Mouse (Mus musculus): ENCODE data around the gene Kctd6. TPM values are rescaled to one million over a fixed set of nuclear protein-coding genes. Genes with fewer than 3 reads are reported as not detected.
"Not testable (repeated sequence)": the region's sequence is repeated elsewhere in the genome, so short reads cannot be mapped to it uniquely, and the experiment has no call there.

The Kctd6 gene
- total RNA-seq (2017): 4.7 to 13.6 TPM (median 13.4 TPM) in 3 replicates

GRCm38 (mm10) chr14:8213803-8214224 is at the start of gene Kctd6:
Gene Kctd6 (plus strand): TSS chr14:8214140.
- ATAC-seq (replicated peaks; ENCODE audit: insufficient number of reproducible peaks, low FRiP score, low TSS enrichment, poor library complexity, severe bottlenecking): peak; percentile 96

DNA sequence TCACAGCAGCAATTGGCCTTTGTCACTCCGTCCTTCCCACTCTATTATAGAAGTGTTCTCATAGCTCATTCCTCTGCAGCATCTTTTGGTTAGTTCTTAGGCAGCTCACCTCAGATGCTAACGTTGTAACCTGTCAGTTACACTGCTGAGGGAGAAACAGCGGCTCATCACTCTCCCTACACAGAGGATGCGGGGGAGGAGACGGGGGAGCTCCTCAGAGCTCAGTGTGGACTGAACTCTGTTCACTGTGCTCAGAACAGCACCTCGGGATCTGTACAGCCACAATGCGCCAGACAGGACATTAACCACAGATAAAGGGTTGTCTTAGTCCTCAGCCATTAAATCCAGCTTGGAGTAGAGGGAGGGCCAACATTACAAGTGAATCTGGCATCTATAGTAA is 49.5 kb upstream of the Kctd6 start:
- no peak for ATAC-seq (replicated peaks; ENCODE audit: insufficient number of reproducible peaks, low FRiP score, low TSS enrichment, poor library complexity, severe bottlenecking)

DNA sequence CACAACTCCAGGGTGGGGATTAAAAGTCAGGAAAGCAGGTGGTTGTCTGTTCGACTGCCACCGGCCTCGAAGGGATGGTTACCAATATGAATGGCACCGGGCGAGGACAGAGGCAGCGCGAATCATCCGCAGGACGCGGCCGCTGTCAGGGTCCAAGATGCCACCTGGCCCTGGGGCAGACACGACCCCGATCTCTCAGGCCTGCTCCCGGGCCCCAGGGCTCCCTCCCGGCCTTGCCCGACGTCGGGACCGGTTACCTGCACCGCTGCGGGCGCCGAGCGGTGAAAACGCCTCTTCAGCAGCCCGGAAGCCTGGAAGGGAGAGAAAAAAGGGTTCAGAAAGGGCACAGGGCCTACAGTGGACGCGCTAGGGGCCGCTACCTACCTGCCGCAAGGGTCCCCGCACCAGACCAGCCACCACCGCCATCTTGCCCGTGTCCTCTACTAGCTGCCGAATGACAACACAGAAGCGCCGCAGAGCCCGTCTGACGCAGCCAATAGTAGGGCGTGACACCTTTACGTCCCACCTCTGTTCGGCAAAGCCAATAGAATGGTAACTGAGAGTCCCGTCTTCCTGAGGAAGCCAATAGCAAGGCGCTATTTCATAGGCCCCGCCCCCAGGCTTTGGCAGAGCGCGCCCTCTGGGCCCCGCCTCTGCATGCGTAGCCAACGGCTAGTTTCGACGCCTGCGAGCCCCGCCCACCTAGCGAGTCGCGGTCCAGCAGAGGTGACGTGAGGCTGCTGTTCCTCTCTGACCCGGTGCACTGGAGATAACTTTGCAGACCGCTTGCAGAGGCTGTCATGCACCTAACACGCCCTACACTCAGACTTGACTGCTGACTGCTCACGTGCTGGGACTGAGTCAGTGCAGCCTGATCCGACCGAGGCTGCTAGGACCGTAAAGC is 41.2 kb upstream of the Kctd6 start, which contains the start of gene Pdhb:
Gene Pdhb, minus strand, starts transcription at position 519 of the 904 bp plus-strand sequence.
- peak; percentile 95 for ATAC-seq (replicated peaks; ENCODE audit: insufficient number of reproducible peaks, low FRiP score, low TSS enrichment, poor library complexity, severe bottlenecking)

GRCm38 (mm10) chr14:8173542-8174250 is 40.2 kb upstream of the Kctd6 start:
- not testable (repeated sequence) for ATAC-seq (replicated peaks; ENCODE audit: insufficient number of reproducible peaks, low FRiP score, low TSS enrichment, poor library complexity, severe bottlenecking)

GRCm38 (mm10) chr14:8174634-8175033 is 39.3 kb upstream of the Kctd6 start:
- ATAC-seq (replicated peaks; ENCODE audit: insufficient number of reproducible peaks, low FRiP score, low TSS enrichment, poor library complexity, severe bottlenecking): no peak

DNA sequence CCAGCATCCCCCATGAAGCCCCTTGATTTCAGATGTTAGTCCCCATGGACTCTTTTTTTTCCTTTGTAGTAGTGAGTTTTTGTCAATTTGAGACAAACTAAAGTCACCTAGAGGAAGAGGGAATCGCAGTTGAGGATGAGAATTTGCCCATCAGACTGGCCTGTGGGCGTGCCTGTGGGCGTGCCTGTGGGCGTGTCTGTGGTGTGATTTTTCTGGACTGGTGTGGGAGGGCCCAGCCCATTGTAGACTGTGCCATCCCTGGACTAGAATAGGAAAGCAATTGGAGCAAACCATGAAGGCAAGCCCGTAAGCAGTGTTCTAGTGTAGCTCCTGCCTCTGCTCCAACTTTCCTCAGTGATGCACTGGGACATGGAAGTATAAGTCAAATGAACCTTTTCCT is 37.7 kb upstream of the Kctd6 start:
- no peak for ATAC-seq (replicated peaks; ENCODE audit: insufficient number of reproducible peaks, low FRiP score, low TSS enrichment, poor library complexity, severe bottlenecking)

DNA sequence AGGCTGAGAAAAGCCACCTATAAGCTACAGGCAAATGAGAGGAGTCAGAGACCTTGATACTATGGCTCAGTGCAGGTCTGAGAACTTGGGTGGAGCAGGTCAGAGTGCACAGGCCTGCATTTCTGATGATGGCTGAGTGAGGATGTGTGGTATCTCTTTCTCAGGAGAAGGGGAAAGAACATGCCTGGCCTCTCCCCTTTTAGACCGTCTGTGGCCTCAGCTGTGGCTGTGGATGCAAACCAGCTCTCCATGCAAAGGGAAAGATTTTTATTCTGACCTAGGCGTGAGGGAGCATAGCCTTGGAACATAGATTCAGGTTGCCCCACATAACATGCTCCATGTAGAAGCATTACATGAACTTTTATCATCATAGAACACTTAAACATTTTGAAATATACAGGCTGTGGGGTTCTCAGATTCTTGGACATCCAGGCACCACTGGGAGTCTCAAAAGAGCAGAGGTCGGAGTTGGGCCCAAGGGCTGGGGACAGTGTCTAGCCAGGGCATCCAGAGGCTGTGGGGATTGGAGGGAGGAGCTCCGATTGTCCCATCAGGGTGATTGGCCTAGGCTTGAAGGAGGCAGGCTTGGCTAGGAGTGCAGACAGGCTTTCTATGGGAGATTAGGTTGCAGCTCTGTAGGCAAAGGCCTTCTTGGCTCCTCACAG is 33.4 kb upstream of the Kctd6 start:
- no peak for ATAC-seq (replicated peaks; ENCODE audit: insufficient number of reproducible peaks, low FRiP score, low TSS enrichment, poor library complexity, severe bottlenecking)

- no peak for ATAC-seq (replicated peaks; ENCODE audit: insufficient number of reproducible peaks, low FRiP score, low TSS enrichment, poor library complexity, severe bottlenecking)
These were observed 30.6 kb upstream of the Kctd6 start for GRCm38 (mm10) chr14:8183330-8183729.

DNA sequence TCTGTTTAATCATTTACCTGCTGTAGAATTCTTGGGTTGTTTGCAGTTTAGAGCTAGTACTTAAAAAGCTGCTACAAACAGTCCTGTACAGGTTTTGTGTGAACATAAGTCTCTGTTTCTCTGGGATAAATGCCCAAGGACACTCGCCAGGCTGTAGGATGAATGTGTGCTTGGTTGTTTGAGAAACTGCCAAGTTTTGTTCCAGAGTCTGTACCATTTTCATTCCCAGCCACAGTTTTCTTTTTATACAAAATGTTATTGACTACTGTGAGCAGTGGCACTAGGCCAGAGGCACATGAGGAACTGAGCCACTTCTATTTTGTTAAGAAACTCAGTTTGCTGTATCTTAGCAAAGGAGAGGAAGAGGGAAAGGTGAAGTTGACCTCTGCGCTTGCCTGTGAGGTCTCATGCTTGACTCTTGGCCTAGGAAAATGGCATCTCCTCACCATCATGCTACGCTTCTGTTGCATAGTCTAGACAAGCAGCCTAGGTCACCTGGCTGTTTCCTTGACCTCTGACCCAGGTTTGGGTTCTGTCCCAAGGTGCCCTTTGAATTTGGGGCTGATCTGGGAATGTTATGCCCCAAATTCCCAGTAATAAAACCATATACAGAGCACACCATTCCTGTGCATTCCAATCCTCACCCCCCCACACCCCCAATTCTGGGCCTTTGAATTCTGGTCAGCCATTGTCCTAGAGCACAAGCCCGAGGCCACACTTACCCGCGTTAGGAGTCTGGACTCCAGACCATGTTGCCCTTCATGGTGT is 27.5 kb upstream of the Kctd6 start:
- no peak for ATAC-seq (replicated peaks; ENCODE audit: insufficient number of reproducible peaks, low FRiP score, low TSS enrichment, poor library complexity, severe bottlenecking)

DNA sequence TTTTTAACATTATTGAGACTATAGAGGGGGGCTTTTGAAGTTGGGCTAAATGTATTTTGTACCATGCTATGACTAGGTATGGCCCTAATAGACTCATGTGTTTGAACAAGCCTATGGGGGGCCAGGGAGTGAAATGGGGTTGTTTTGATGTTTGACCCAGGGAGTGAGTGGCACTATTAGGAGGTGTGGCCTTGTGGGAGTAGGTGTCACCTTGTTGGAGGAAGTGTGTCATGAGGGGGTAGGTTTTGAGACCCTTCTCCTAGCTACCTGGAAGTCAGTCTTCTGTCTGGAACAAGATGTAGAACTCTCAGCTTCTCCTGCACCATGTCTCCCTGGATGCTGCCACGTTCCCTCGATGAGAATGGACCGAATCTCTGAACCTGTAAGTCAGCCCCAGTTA is 23.4 kb upstream of the Kctd6 start:
- ATAC-seq (replicated peaks; ENCODE audit: insufficient number of reproducible peaks, low FRiP score, low TSS enrichment, poor library complexity, severe bottlenecking): no peak

DNA sequence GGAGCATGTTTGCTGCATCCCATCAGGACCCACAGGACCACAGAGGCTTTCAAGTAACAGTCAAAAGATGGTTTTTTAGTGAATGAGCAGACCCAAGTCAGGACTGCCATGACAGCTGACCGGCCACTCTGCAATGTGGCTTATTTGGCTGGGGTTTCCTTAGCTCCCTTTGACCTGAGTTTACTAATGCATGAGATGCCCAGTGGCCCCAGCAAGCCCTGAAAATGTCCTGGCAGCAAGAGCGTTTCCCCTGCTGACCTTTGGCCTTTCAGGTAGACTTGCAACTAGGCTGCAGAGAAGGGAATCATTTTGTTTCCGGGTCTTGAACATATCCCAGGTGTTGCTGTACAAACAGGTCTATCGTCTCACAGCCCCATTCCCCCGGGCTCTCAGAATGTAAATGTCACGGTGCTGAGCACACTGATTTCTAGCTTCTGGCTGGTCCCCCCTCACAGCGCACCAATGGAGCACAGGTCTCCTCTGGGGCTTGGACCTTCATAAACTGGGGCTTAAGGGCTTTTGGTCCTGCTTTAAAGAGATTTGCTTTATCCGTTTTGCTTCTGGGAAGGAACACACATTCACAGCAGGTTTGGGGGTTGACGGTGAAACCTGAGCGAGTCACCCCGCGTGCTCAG is 22.5 kb upstream of the Kctd6 start:
- no peak for ATAC-seq (replicated peaks; ENCODE audit: insufficient number of reproducible peaks, low FRiP score, low TSS enrichment, poor library complexity, severe bottlenecking)

DNA sequence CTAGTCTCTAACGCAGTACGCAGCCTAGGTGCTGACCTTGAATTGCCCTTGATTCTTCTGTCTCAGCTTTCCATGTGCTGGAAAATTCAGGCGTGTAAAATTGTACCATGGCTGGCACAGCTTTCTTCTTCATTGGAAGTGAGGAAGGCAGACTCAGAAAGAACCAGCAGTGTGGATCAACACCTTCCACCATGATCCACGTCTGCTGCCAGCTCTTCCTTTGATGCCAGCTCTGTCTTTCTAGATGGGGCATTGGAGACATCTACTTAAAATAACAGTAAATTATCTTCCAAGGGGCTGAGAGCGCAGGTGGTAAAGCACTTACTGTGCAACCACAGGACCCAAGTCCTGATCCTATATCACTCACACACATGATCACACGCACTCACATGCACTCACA is 21.2 kb upstream of the Kctd6 start:
- no peak for ATAC-seq (replicated peaks; ENCODE audit: insufficient number of reproducible peaks, low FRiP score, low TSS enrichment, poor library complexity, severe bottlenecking)

DNA sequence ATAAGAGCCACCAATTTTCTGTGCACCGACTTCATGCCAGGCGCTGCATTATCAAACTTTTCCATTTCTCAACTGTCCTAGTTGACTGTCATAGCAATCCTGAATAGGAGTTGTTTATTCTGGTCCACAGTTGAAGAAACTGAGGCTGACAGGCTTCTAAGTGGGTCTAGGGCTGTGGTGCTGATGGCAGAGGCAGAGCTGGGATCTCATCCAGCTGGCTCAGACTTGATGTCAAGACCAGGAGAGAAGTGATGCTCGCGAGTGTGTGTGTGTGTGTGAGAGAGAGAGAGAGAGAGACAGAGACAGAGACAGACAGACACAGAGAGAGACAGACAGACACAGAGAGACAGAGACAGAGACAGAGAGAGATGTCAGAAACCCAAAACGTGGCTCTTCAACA is 13.2 kb upstream of the Kctd6 start:
- ATAC-seq (replicated peaks; ENCODE audit: insufficient number of reproducible peaks, low FRiP score, low TSS enrichment, poor library complexity, severe bottlenecking): no peak

DNA sequence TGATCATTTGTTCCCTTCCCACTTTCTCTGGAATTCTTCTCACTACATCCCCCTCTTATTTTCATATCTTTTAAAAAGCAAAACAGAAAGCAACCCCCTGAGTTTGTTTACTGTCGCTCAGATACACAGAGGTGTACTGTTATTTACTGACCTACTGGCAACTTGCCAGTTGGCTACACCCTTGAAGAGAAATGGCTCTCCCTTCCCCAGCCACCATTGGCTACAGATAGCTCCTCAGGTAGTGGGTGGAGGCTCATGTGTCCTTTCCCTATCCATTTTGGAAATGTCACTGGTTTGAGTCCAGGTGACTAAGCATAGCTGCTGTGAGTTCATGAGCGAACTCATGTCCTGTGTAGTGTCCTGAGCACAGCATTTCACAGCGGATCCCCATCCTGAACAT is 12.2 kb upstream of the Kctd6 start:
- no peak for ATAC-seq (replicated peaks; ENCODE audit: insufficient number of reproducible peaks, low FRiP score, low TSS enrichment, poor library complexity, severe bottlenecking)

- ATAC-seq (replicated peaks; ENCODE audit: insufficient number of reproducible peaks, low FRiP score, low TSS enrichment, poor library complexity, severe bottlenecking): no peak
These were observed 7.6 kb upstream of the Kctd6 start for GRCm38 (mm10) chr14:8206179-8206910.

DNA sequence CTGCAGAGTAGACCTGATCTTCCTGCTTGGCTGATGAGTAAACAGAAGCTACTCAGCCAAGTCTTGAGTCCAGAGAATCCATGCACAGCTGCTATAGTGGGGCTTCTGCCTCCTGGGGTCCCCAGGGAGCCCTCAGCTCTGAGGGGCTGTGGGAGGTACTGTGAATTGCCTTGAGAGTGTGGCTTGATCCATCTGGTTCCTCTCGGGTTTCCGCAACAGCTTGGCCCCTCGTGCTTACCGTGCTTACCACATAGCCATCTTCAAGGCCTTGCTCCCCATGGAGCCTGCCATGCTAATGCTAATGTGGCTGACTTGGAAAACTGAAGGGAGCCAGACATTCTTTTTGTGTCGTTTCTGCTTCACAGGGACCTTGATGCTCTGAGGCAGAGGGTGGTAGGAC is 6.8 kb upstream of the Kctd6 start:
- no peak for ATAC-seq (replicated peaks; ENCODE audit: insufficient number of reproducible peaks, low FRiP score, low TSS enrichment, poor library complexity, severe bottlenecking)

DNA sequence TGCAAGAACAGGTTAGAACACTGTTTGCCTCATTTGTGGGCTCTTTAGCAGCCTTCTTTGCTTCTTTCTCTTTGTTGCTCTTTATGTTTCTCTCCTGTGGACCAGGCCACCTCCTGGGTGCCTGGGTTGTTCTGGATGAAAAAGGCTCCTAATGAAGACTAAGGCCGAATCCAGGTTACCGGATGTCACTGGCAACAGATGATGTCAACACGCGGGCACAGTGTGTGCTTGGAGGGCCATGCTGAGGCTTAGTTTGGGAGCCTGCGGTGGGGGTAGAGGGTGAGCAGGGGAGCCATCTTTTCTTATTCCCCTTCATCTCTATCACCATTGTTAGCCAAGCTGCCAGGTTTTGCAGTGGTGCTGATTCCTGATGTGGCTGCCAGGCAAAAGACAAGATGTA is 6.4 kb upstream of the Kctd6 start:
- no peak for ATAC-seq (replicated peaks; ENCODE audit: insufficient number of reproducible peaks, low FRiP score, low TSS enrichment, poor library complexity, severe bottlenecking)

DNA sequence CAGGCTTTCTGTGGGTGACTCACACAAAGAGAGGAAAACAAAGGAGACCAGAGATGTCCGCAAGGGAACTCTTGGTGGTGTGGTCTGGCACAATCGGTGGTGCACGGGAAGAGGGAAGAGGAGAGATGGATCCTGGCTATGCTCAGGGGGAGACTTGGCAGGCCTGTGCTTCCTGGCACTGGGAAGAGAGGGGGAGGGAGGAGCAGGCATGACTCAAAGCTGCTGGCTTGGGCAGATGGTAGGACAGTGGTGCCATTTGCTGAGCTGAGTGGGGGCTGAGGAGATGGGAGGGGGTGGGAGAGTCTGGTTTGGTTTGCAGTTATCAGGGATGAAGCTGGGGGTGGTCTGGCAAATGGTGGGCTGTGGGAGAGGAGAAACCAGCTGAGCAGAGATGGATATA is 5.1 kb upstream of the Kctd6 start:
- ATAC-seq (replicated peaks; ENCODE audit: insufficient number of reproducible peaks, low FRiP score, low TSS enrichment, poor library complexity, severe bottlenecking): no peak

All from monocyte, adult 5-6 weeks (primary cell).